Mouse (Mus musculus) olfactory bulb, adult 2 months (tissue): ENCODE data around the gene Cdkl3. TPM values are rescaled to one million over a fixed set of nuclear protein-coding genes. Genes with fewer than 3 reads are reported as not detected.

Experiments used
- H3K27ac ChIP-seq: fragments of 200-500 bp; 2 replicates; pipeline ENCODE4 v1.5.1; 2012; ENCODE audit warnings: low read depth, low read length; ENCODE audit not compliant: insufficient read depth
- H3K4me1 ChIP-seq: fragments of 200-500 bp; 2 replicates; pipeline ENCODE4 v1.6.1; 2012; ENCODE audit warnings: low read length; ENCODE audit not compliant: control insufficient read depth, insufficient read depth
- H3K4me3 ChIP-seq: fragments of 200-500 bp; 2 replicates; pipeline ENCODE4 v1.5.1; 2012; ENCODE audit warnings: mild to moderate bottlenecking, low read depth, low read length, moderate library complexity; ENCODE audit not compliant: insufficient read depth
- CTCF ChIP-seq: fragments of 200-500 bp; IDR thresholded peaks from 2 replicates; pipeline ENCODE4 v1.5.1; 2012; ENCODE audit warnings: low read depth, mild to moderate bottlenecking, low read length, moderate library complexity; ENCODE audit not compliant: insufficient read depth
- POLR2A ChIP-seq: fragments of 200-500 bp; IDR thresholded peaks from 2 replicates; pipeline ENCODE4 v1.6.1; 2012; ENCODE audit warnings: mild to moderate bottlenecking, low read depth, low read length, moderate library complexity; ENCODE audit not compliant: insufficient read depth
- WGBS: fragments of 180-500 bp; shearing (Covaris S2); methylation state at CpG from one replicate; pipeline ENCODE4 v1.1.7; 2018; 5-methylcytosine and 5-hydroxymethylcytosine counted together
- polyA plus RNA-seq: library from polyadenylated mRNA; stranded (reverse); fragments of >200 nt; gene quantifications from 2 replicates; pipeline ENCODE4 v1.2.4, GENCODE M21; 2012; ENCODE audit warnings: low replicate concordance; ENCODE audit not compliant: missing spikeins, insufficient read depth, insufficient read length

The Cdkl3 gene
- not detected in 2 replicates for polyA plus RNA-seq

GRCm38 (mm10) chr11:52003772-52004528, at the start of gene Cdkl3:
Gene Cdkl3 (plus strand): TSS chr11:52004221.
- WGBS: under 1% methylated on average over 51 of the region's 51 CpGs
- H3K4me3 ChIP-seq: peak within 1 kb of the TSS; percentile 97
- H3K27ac ChIP-seq: peak within 1 kb of the TSS; percentile 90
- TF ChIP-seq POLR2A (peak; percentile 82), CTCF (no peak)
- H3K4me1 ChIP-seq: peaks cover 3% of the 10 kb centered on the region; the same call in 1 of the 2 replicates

GRCm38 (mm10) chr11:51956112-51956511, 47.9 kb upstream of the Cdkl3 start:
- Histone ChIP-seq H3K4me1 (0 out of 2 replicates have a peak, but pooled peaks cover 3% of the 10 kb centered on the region), H3K27ac (no peak overlapping the region), H3K4me3 (no peak overlapping the region)
- TF ChIP-seq POLR2A: no peak
- no peak for TF ChIP-seq CTCF
- WGBS: 78% methylated on average over 9 of the region's 9 CpGs

GRCm38 (mm10) chr11:51957760-51958159, 46.3 kb upstream of the Cdkl3 start:
- Histone ChIP-seq H3K4me1 (0 out of 2 replicates have a peak, but pooled peaks cover 3% of the 10 kb centered on the region), H3K27ac (no peak overlapping the region), H3K4me3 (no peak overlapping the region)
- TF ChIP-seq CTCF (no peak), POLR2A (no peak)
- WGBS: 89% methylated on average over 4 of the region's 4 CpGs

GRCm38 (mm10) chr11:51959511-51959910, 44.5 kb upstream of the Cdkl3 start:
- Histone ChIP-seq H3K4me1 (0 out of 2 replicates have a peak, but pooled peaks cover 3% of the 10 kb centered on the region), H3K4me3 (no peak overlapping the region), H3K27ac (no peak overlapping the region)
- TF ChIP-seq POLR2A (no peak), CTCF (no peak)
- WGBS: 89% methylated on average over 5 of the region's 5 CpGs

- H3K27ac ChIP-seq: no peak overlapping the region
- WGBS: 87% methylated on average over 4 of the region's 4 CpGs
- no peak for TF ChIP-seq POLR2A
- no peak for TF ChIP-seq CTCF
- 0 out of 2 replicates have a peak, but pooled peaks cover 3% of the 10 kb centered on the region for H3K4me1 ChIP-seq
- no peak overlapping the region for H3K4me3 ChIP-seq
Measured at GRCm38 (mm10) chr11:51960061-51960460, 44.0 kb upstream of the Cdkl3 start.

GRCm38 (mm10) chr11:51960967-51961471, 43.0 kb upstream of the Cdkl3 start:
- 24% methylated on average over 11 of the region's 11 CpGs for WGBS
- Histone ChIP-seq H3K4me1 (0 out of 2 replicates have a peak, but pooled peaks cover 3% of the 10 kb centered on the region), H3K27ac (no peak overlapping the region), H3K4me3 (no peak overlapping the region)
- TF ChIP-seq POLR2A: no peak
- no peak for TF ChIP-seq CTCF

- TF ChIP-seq POLR2A: no peak
- TF ChIP-seq CTCF: no peak
- H3K4me1 ChIP-seq: 0 out of 2 replicates have a peak, but pooled peaks cover 3% of the 10 kb centered on the region
- H3K27ac ChIP-seq: no peak overlapping the region
- 95% methylated on average over 8 of the region's 8 CpGs for WGBS
- H3K4me3 ChIP-seq: no peak overlapping the region
Measured at GRCm38 (mm10) chr11:51961761-51962160, 42.3 kb upstream of the Cdkl3 start.

GRCm38 (mm10) chr11:51962277-51962676, 41.7 kb upstream of the Cdkl3 start:
- Histone ChIP-seq H3K4me3 (no peak overlapping the region), H3K27ac (no peak overlapping the region), H3K4me1 (peaks cover 4% of the 10 kb centered on the region)
- no peak for TF ChIP-seq POLR2A
- TF ChIP-seq CTCF: no peak
- WGBS: 92% methylated on average over 7 of the region's 7 CpGs

GRCm38 (mm10) chr11:51966651-51967050, 37.4 kb upstream of the Cdkl3 start:
- no peak overlapping the region for H3K4me3 ChIP-seq
- H3K27ac ChIP-seq: no peak overlapping the region
- TF ChIP-seq POLR2A (no peak), CTCF (no peak)
- WGBS: 88% methylated on average over 5 of the region's 5 CpGs
- H3K4me1 ChIP-seq: peaks cover 12% of the 10 kb centered on the region
